Mouse (Mus musculus) hindbrain, embryonic 11.5 days (tissue): ENCODE results near the gene Etnk1. TPM values are rescaled to one million over a fixed set of nuclear protein-coding genes. Genes with fewer than 3 reads are reported as not detected.
"Not testable (repeated sequence)": the region's sequence is repeated elsewhere in the genome, so short reads cannot be mapped to it uniquely, and the experiment has no call there.

Experiments used
- ATAC-seq: fragments of 200-750 bp; cut with Nextera tagmentation; 2 replicates; pipeline ENCODE4 v1.8.0; 2017; ENCODE audit warnings: mild to moderate bottlenecking, moderate TSS enrichment, moderate library complexity; ENCODE audit not compliant: low FRiP score
- DNase-seq: peaks from one replicate; pipeline ENCODE4 v3.0.0-alpha.2; 2015; ENCODE audit warnings: low spot score
- H3K27ac ChIP-seq: fragments of 300-500 bp; sonication (generic); 2 replicates; pipeline ENCODE4 v1.5.1; 2014; ENCODE audit warnings: mild to moderate bottlenecking, low read depth, low read length
- H3K27me3 ChIP-seq: fragments of 300-500 bp; sonication (generic); 2 replicates; pipeline ENCODE4 v1.6.1; 2014; ENCODE audit warnings: mild to moderate bottlenecking, low read length, moderate library complexity, mixed read lengths; ENCODE audit not compliant: control insufficient read depth, insufficient read depth
- H3K36me3 ChIP-seq: fragments of 300-500 bp; sonication (generic); 2 replicates; pipeline ENCODE4 v1.6.1; 2014; ENCODE audit warnings: mild to moderate bottlenecking, low read length, moderate library complexity, mixed read lengths; ENCODE audit not compliant: control insufficient read depth, insufficient read depth
- H3K4me1 ChIP-seq: fragments of 300-500 bp; sonication (generic); replicated peaks from 2 replicates; pipeline ENCODE4 v1.6.1; 2014; ENCODE audit warnings: low read length, mixed read lengths; ENCODE audit not compliant: control insufficient read depth, insufficient read depth
- H3K4me2 ChIP-seq: fragments of 300-500 bp; sonication (generic); replicated peaks from 2 replicates; pipeline ENCODE4 v1.6.1; 2014; ENCODE audit warnings: mild to moderate bottlenecking, low read depth, low read length
- H3K4me3 ChIP-seq: fragments of 300-500 bp; sonication (generic); 2 replicates; pipeline ENCODE4 v1.5.1; 2014; ENCODE audit warnings: low read depth, low read length
- H3K9ac ChIP-seq: fragments of 300-500 bp; sonication (generic); 2 replicates; pipeline ENCODE4 v1.6.1; 2014; ENCODE audit warnings: low read depth, low read length
- H3K9me3 ChIP-seq: fragments of 300-500 bp; sonication (generic); 2 replicates; pipeline ENCODE4 v1.6.1; 2016; ENCODE audit warnings: low read length; ENCODE audit not compliant: control insufficient read depth
- WGBS: fragments of 180-500 bp; shearing (Covaris S2); extraction: QIAGEN DNeasy Blood & Tissue Kit; methylation state at CpG from one replicate; pipeline ENCODE4 v1.1.7; 2014; 5-methylcytosine and 5-hydroxymethylcytosine counted together
- polyA plus RNA-seq: library from polyadenylated mRNA; unstranded; fragments of >200 nt; fragmentation: Nextera tagmentation; extraction: Ambion mirVana; gene quantifications from 2 replicates; pipeline ENCODE4 v1.2.1, GENCODE M21; 2014

Etnk1 gene
- polyA plus RNA-seq, 1 experiment from 2014 or later, result 35.5 TPM

GRCm38 (mm10) chr6:143172683-143173082 is 5.7 kb downstream of the Etnk1 start:
- not testable (repeated sequence) for H3K9me3 ChIP-seq, H3K36me3 ChIP-seq, H3K4me1 ChIP-seq, H3K9ac ChIP-seq, H3K27me3 ChIP-seq, ATAC-seq, H3K4me2 ChIP-seq, DNase-seq, H3K27ac ChIP-seq, H3K4me3 ChIP-seq
- whole genome bisulfite sequencing, result 97% methylated on average over 4 of the region's 4 CpGs

GRCm38 (mm10) chr6:143174226-143174625 is 7.2 kb downstream of the Etnk1 start:
- WGBS, result 94% methylated on average over 4 of the region's 4 CpGs
- Histone ChIP-seq H3K36me3 (peaks cover 2% of the 10 kb centered on the region; the same call in 1 of the 2 replicates), H3K27me3 (no peaks in the 10 kb centered on the region), H3K4me3 (no peak overlapping the region), H3K9ac (no peak overlapping the region), H3K4me1 (no peaks in the 10 kb centered on the region), H3K27ac (no peak overlapping the region), H3K4me2 (no peak overlapping the region), H3K9me3 (no peaks in the 10 kb centered on the region)
- ATAC-seq (no peak), DNase-seq (no peak)

- no peak overlapping the region for H3K4me3 ChIP-seq
- no peaks in the 10 kb centered on the region for H3K9me3 ChIP-seq
- H3K4me1 ChIP-seq, result no peaks in the 10 kb centered on the region
- WGBS, result 54% methylated on average over 3 of the region's 3 CpGs
- H3K27me3 ChIP-seq, result no peaks in the 10 kb centered on the region
- H3K36me3 ChIP-seq, result peaks cover 2% of the 10 kb centered on the region; the same call in 1 of the 2 replicates
- no peak overlapping the region for H3K4me2 ChIP-seq
- DNase-seq, result peak; percentile 53
- no peak overlapping the region for H3K9ac ChIP-seq
- ATAC-seq, result 0 out of 2 replicates have a peak, but pooled peaks have one; percentile 19
- no peak overlapping the region for H3K27ac ChIP-seq
These were observed 8.1 kb downstream of the Etnk1 start for GRCm38 (mm10) chr6:143174906-143175656.

GRCm38 (mm10) chr6:143176076-143176475 is 9.1 kb downstream of the Etnk1 start:
- Histone ChIP-seq H3K4me3 (no peak overlapping the region), H3K27me3 (no peaks in the 10 kb centered on the region), H3K9ac (no peak overlapping the region), H3K4me2 (no peak overlapping the region), H3K36me3 (peaks cover 2% of the 10 kb centered on the region; the same call in 1 of the 2 replicates), H3K9me3 (no peaks in the 10 kb centered on the region), H3K27ac (no peak overlapping the region), H3K4me1 (no peaks in the 10 kb centered on the region)
- DNase-seq, result no peak
- 95% methylated on average over 9 of the region's 9 CpGs for WGBS
- no peak for ATAC-seq

- Histone ChIP-seq H3K4me1 (no peaks in the 10 kb centered on the region), H3K36me3 (no peaks in the 10 kb centered on the region), H3K4me3 (no peak overlapping the region), H3K4me2 (no peak overlapping the region), H3K27me3 (no peaks in the 10 kb centered on the region), H3K27ac (no peak overlapping the region), H3K9ac (no peak overlapping the region), H3K9me3 (no peaks in the 10 kb centered on the region)
- ATAC-seq, result no peak
- 89% methylated on average over 9 of the region's 9 CpGs for WGBS
- no peak for DNase-seq
These were observed 9.6 kb downstream of the Etnk1 start for GRCm38 (mm10) chr6:143176591-143176990.

GRCm38 (mm10) chr6:143179181-143179580 is 12.2 kb downstream of the Etnk1 start:
- H3K9ac ChIP-seq, result no peak overlapping the region
- no peak for DNase-seq
- no peak overlapping the region for H3K4me2 ChIP-seq
- no peaks in the 10 kb centered on the region for H3K27me3 ChIP-seq
- H3K4me3 ChIP-seq, result no peak overlapping the region
- H3K9me3 ChIP-seq, result no peaks in the 10 kb centered on the region
- WGBS, result 87% methylated on average over 4 of the region's 4 CpGs
- no peak for ATAC-seq
- no peaks in the 10 kb centered on the region for H3K4me1 ChIP-seq
- H3K27ac ChIP-seq, result no peak overlapping the region
- no peaks in the 10 kb centered on the region for H3K36me3 ChIP-seq

GRCm38 (mm10) chr6:143179733-143180132 is 12.7 kb downstream of the Etnk1 start:
- no peaks in the 10 kb centered on the region for H3K27me3 ChIP-seq
- no peak for DNase-seq
- no peaks in the 10 kb centered on the region for H3K4me1 ChIP-seq
- WGBS, result 64% methylated on average over 1 of the region's 2 CpGs
- H3K36me3 ChIP-seq, result no peaks in the 10 kb centered on the region
- H3K9me3 ChIP-seq, result no peaks in the 10 kb centered on the region
- no peak for ATAC-seq
- H3K4me2 ChIP-seq, result no peak overlapping the region
- H3K27ac ChIP-seq, result no peak overlapping the region
- H3K4me3 ChIP-seq, result no peak overlapping the region
- no peak overlapping the region for H3K9ac ChIP-seq

GRCm38 (mm10) chr6:143180511-143180910 is 13.5 kb downstream of the Etnk1 start:
- Histone ChIP-seq H3K27me3 (no peaks in the 10 kb centered on the region), H3K9me3 (no peaks in the 10 kb centered on the region), H3K4me2 (no peak overlapping the region), H3K4me1 (no peaks in the 10 kb centered on the region), H3K36me3 (no peaks in the 10 kb centered on the region), H3K9ac (no peak overlapping the region), H3K27ac (no peak overlapping the region), H3K4me3 (no peak overlapping the region)
- DNase-seq, result no peak
- no peak for ATAC-seq
- WGBS, result 94% methylated on average over 14 of the region's 14 CpGs

GRCm38 (mm10) chr6:143184099-143184498 is 17.1 kb downstream of the Etnk1 start:
- DNase-seq (no peak), ATAC-seq (no peak)
- H3K4me1 ChIP-seq, result no peaks in the 10 kb centered on the region
- H3K4me2 ChIP-seq, result no peak overlapping the region
- no peaks in the 10 kb centered on the region for H3K9me3 ChIP-seq
- no peak overlapping the region for H3K9ac ChIP-seq
- no peak overlapping the region for H3K27ac ChIP-seq
- no peaks in the 10 kb centered on the region for H3K27me3 ChIP-seq
- H3K36me3 ChIP-seq, result no peaks in the 10 kb centered on the region
- 91% methylated on average over 3 of the region's 3 CpGs for WGBS
- no peak overlapping the region for H3K4me3 ChIP-seq
